Mouse (Mus musculus) forebrain, embryonic 11.5 days (tissue): Measurements from ENCODE around the gene Decr2. TPM values are rescaled to one million over a fixed set of nuclear protein-coding genes. Genes with fewer than 3 reads are reported as not detected.

ENCODE experiments used
- polyA plus RNA-seq: library from polyadenylated mRNA; unstranded; fragments of >200 nt; fragmentation: Nextera tagmentation; extraction: Ambion mirVana; gene quantifications from 2 replicates; pipeline ENCODE4 v1.2.1, GENCODE M21; 2014

Gene Decr2
- polyA plus RNA-seq, 1 experiment from 2014 or later, result 24.6 TPM

Other genes with a start within 250 kb of the Decr2 start
- 1.6 and 1.9 TPM in 2 replicates for gene Gm20683, start 248.6 kb downstream of the Decr2 start, polyA plus RNA-seq
- 9.1 and 12.2 TPM in 2 replicates for gene Rhot2, start 245.5 kb downstream of the Decr2 start, polyA plus RNA-seq
- gene Wdr90, start 228.8 kb downstream of the Decr2 start, polyA plus RNA-seq, result 41.3 and 46.3 TPM in 2 replicates
- 8.9 and 13.1 TPM in 2 replicates for gene Mcrip2, start 221.6 kb downstream of the Decr2 start, polyA plus RNA-seq
- gene Mettl26, start 215.3 kb downstream of the Decr2 start, polyA plus RNA-seq, result 63.2 and 65.2 TPM in 2 replicates
- gene Wfikkn1, start 209.5 kb downstream of the Decr2 start, polyA plus RNA-seq, result 0.72 and 1.1 TPM in 2 replicates
- gene Rab40c, start 170.6 kb downstream of the Decr2 start, polyA plus RNA-seq, result 20.1 and 21.6 TPM in 2 replicates
- 65.2 and 67.1 TPM in 2 replicates for gene Pigq, start 145.4 kb downstream of the Decr2 start, polyA plus RNA-seq
- 0.24 and 0.59 TPM in 2 replicates for gene Nhlrc4, start 145.4 kb downstream of the Decr2 start, polyA plus RNA-seq
- gene A930017K11Rik, start 137.8 kb downstream of the Decr2 start, polyA plus RNA-seq, result not detected in 2 replicates
- gene Capn15, start 104.5 kb downstream of the Decr2 start, polyA plus RNA-seq, result 31.4 and 33.1 TPM in 2 replicates
- gene Rab11fip3, start 20.8 kb downstream of the Decr2 start, polyA plus RNA-seq, result 31.3 and 35.1 TPM in 2 replicates
- 74.6 and 89.6 TPM in 2 replicates for gene Nme4, start 5.3 kb upstream of the Decr2 start, polyA plus RNA-seq
- 1.2 and 1.3 TPM in 2 replicates for gene Tmem8, start 23.0 kb upstream of the Decr2 start, polyA plus RNA-seq
- 273 and 285 TPM in 2 replicates for gene Mrpl28, start 33.2 kb upstream of the Decr2 start, polyA plus RNA-seq
- gene Axin1, start 48.4 kb upstream of the Decr2 start, polyA plus RNA-seq, result 19.1 and 24.9 TPM in 2 replicates
- 0.52 and 0.68 TPM in 2 replicates for gene Pdia2, start 108.8 kb upstream of the Decr2 start, polyA plus RNA-seq
- gene Rgs11, start 112.6 kb upstream of the Decr2 start, polyA plus RNA-seq, result 0.96 and 2.5 TPM in 2 replicates
- 4.7 and 7.4 TPM in 2 replicates for gene Arhgdig, start 117.4 kb upstream of the Decr2 start, polyA plus RNA-seq
- gene Fam234a, start 153.9 kb upstream of the Decr2 start, polyA plus RNA-seq, result 21.3 and 24.1 TPM in 2 replicates
- gene Luc7l, start 162.6 kb upstream of the Decr2 start, polyA plus RNA-seq, result 134 and 151 TPM in 2 replicates